Mouse (Mus musculus): Measurements from ENCODE around the gene Isoc2a. TPM values are rescaled to one million over a fixed set of nuclear protein-coding genes. Genes with fewer than 3 reads are reported as not detected.

Isoc2a gene
- polyA plus RNA-seq, 1 experiment from 2014 or later, result 2.3 TPM

GRCm38 (mm10) chr7:4943223-4943815, 66.4 kb downstream of the Isoc2a start:
- 10% methylated on average over 15 of the region's 15 CpGs for WGBS (ENCODE audit: insufficient replicate concordance)
- TF ChIP-seq CTCF (IDR thresholded peaks at IDR 0.05; ENCODE audit: low read depth), result peak; percentile 98
- no peak for TF ChIP-seq EP300 (IDR thresholded peaks at IDR 0.05; ENCODE audit: low read depth)

More at GRCm38 (mm10) chr7:4943223-4943815, 66.4 kb downstream of the Isoc2a start:
- Histone ChIP-seq H3K4me3 (ENCODE audit: low read depth, low read length) (peak overlapping the region; percentile 21; the same call in 1 of the 2 replicates), H3K4me1 (ENCODE audit: insufficient read depth) (peaks cover 2% of the 10 kb centered on the region; the same call in 1 of the 2 replicates), H3K27me3 (ENCODE audit: insufficient read depth, low read length) (no peaks in the 10 kb centered on the region), H3K9ac (replicated peaks) (no peak overlapping the region), H3K36me3 (replicated peaks; ENCODE audit: insufficient read depth, low read length) (no peaks in the 10 kb centered on the region), H3K27ac (ENCODE audit: low read depth) (no peak overlapping the region), H3K9me3 (ENCODE audit: low read length) (no peaks in the 10 kb centered on the region), H3K4me2 (ENCODE audit: low read depth, low read length) (peak overlapping the region; percentile 67)
- peak; percentile 93 for DNase-seq
- ATAC-seq, result peak; percentile 88

Other genes starting within 250 kb of the Isoc2a start
- gene Tmem86b, start 245.7 kb upstream of the Isoc2a start, polyA plus RNA-seq (2015; fragmentation: Nextera tagmentation; extraction: Ambion mirVana), result 31.8 and 35.4 TPM in 2 replicates
- 3.8 and 4.5 TPM in 2 replicates for gene Ppp6r1, start 218.1 kb upstream of the Isoc2a start, polyA plus RNA-seq (2015; fragmentation: Nextera tagmentation; extraction: Ambion mirVana)
- gene Hspbp1, start 192.1 kb upstream of the Isoc2a start, polyA plus RNA-seq (2015; fragmentation: Nextera tagmentation; extraction: Ambion mirVana), result 27.6 and 33.1 TPM in 2 replicates
- gene Brsk1, start 186.5 kb upstream of the Isoc2a start, polyA plus RNA-seq (2015; fragmentation: Nextera tagmentation; extraction: Ambion mirVana), result not detected in 2 replicates
- gene Tmem150b, start 151.9 kb upstream of the Isoc2a start, polyA plus RNA-seq (2015; fragmentation: Nextera tagmentation; extraction: Ambion mirVana), result 0.29 and 0.34 TPM in 2 replicates
- gene Kmt5c, start 137.0 kb upstream of the Isoc2a start, polyA plus RNA-seq (2015; fragmentation: Nextera tagmentation; extraction: Ambion mirVana), result 25.9 and 33.6 TPM in 2 replicates
- 63.8 and 68.7 TPM in 2 replicates for gene Cox6b2, start 124.1 kb upstream of the Isoc2a start, polyA plus RNA-seq (2015; fragmentation: Nextera tagmentation; extraction: Ambion mirVana)
- gene Fam71e2, start 105.9 kb upstream of the Isoc2a start, polyA plus RNA-seq (2015; fragmentation: Nextera tagmentation; extraction: Ambion mirVana), result not detected in 2 replicates
- gene Il11, start 94.3 kb upstream of the Isoc2a start, polyA plus RNA-seq (2015; fragmentation: Nextera tagmentation; extraction: Ambion mirVana), result 0.07 TPM in 1 of 2 replicates, not detected in the other
- gene Tmem190, start 94.2 kb upstream of the Isoc2a start, polyA plus RNA-seq (2015; fragmentation: Nextera tagmentation; extraction: Ambion mirVana), result 0.34 TPM in 1 of 2 replicates, not detected in the other
- 23.6 and 24.2 TPM in 2 replicates for gene Tmem238, start 87.5 kb upstream of the Isoc2a start, polyA plus RNA-seq (2015; fragmentation: Nextera tagmentation; extraction: Ambion mirVana)
- gene Rpl28, start 84.3 kb upstream of the Isoc2a start, polyA plus RNA-seq (2015; fragmentation: Nextera tagmentation; extraction: Ambion mirVana), result 280 and 288 TPM in 2 replicates
- 135 and 139 TPM in 2 replicates for gene Ube2s, start 64.6 kb upstream of the Isoc2a start, polyA plus RNA-seq (2015; fragmentation: Nextera tagmentation; extraction: Ambion mirVana)
- gene Shisa7, start 32.5 kb upstream of the Isoc2a start, polyA plus RNA-seq (2015; fragmentation: Nextera tagmentation; extraction: Ambion mirVana), result not detected in 2 replicates
- gene Isoc2b, start 6.9 kb upstream of the Isoc2a start, polyA plus RNA-seq (2015; fragmentation: Nextera tagmentation; extraction: Ambion mirVana), result 8.0 and 8.3 TPM in 2 replicates
- not detected in 2 replicates for gene Gm36210, start 29.4 kb downstream of the Isoc2a start, polyA plus RNA-seq (2015; fragmentation: Nextera tagmentation; extraction: Ambion mirVana)
- gene Zfp628, start 38.1 kb downstream of the Isoc2a start, polyA plus RNA-seq (2015; fragmentation: Nextera tagmentation; extraction: Ambion mirVana), result 0.90 and 1.0 TPM in 2 replicates
- 0.09 and 0.20 TPM in 2 replicates for gene Nat14, start 44.9 kb downstream of the Isoc2a start, polyA plus RNA-seq (2015; fragmentation: Nextera tagmentation; extraction: Ambion mirVana)
- 0.06 TPM in 2 replicates for gene Ssc5d, start 48.6 kb downstream of the Isoc2a start, polyA plus RNA-seq (2015; fragmentation: Nextera tagmentation; extraction: Ambion mirVana)
- 0.09 TPM in 1 of 2 replicates, not detected in the other for gene Sbk2, start 87.3 kb downstream of the Isoc2a start, polyA plus RNA-seq (2015; fragmentation: Nextera tagmentation; extraction: Ambion mirVana)
- gene Sbk3, start 94.0 kb downstream of the Isoc2a start, polyA plus RNA-seq (2015; fragmentation: Nextera tagmentation; extraction: Ambion mirVana), result not detected in 2 replicates
- 3.2 and 4.0 TPM in 2 replicates for gene Zfp579, start 119.0 kb downstream of the Isoc2a start, polyA plus RNA-seq (2015; fragmentation: Nextera tagmentation; extraction: Ambion mirVana)
- gene Zfp524, start 137.3 kb downstream of the Isoc2a start, polyA plus RNA-seq (2015; fragmentation: Nextera tagmentation; extraction: Ambion mirVana), result 9.1 and 10.4 TPM in 2 replicates
- gene Fiz1, start 137.5 kb downstream of the Isoc2a start, polyA plus RNA-seq (2015; fragmentation: Nextera tagmentation; extraction: Ambion mirVana), result 9.6 and 10.1 TPM in 2 replicates
- gene Gm44973, start 138.3 kb downstream of the Isoc2a start, polyA plus RNA-seq (2015; fragmentation: Nextera tagmentation; extraction: Ambion mirVana), result 1.8 and 2.1 TPM in 2 replicates
- 1.2 and 1.3 TPM in 2 replicates for gene Zfp865, start 143.2 kb downstream of the Isoc2a start, polyA plus RNA-seq (2015; fragmentation: Nextera tagmentation; extraction: Ambion mirVana)
- gene Ccdc106, start 143.4 kb downstream of the Isoc2a start, polyA plus RNA-seq (2015; fragmentation: Nextera tagmentation; extraction: Ambion mirVana), result 0.12 TPM in 1 of 2 replicates, not detected in the other
- gene 4632433K11Rik, start 157.0 kb downstream of the Isoc2a start, polyA plus RNA-seq (2015; fragmentation: Nextera tagmentation; extraction: Ambion mirVana), result not detected in 2 replicates
- gene Zfp784, start 161.3 kb downstream of the Isoc2a start, polyA plus RNA-seq (2015; fragmentation: Nextera tagmentation; extraction: Ambion mirVana), result 1.9 and 2.4 TPM in 2 replicates
- 3.2 and 4.4 TPM in 2 replicates for gene Zfp580, start 174.4 kb downstream of the Isoc2a start, polyA plus RNA-seq (2015; fragmentation: Nextera tagmentation; extraction: Ambion mirVana)
- 34.7 and 36.8 TPM in 2 replicates for gene U2af2, start 185.0 kb downstream of the Isoc2a start, polyA plus RNA-seq (2015; fragmentation: Nextera tagmentation; extraction: Ambion mirVana)
- 34.7 and 38.0 TPM in 2 replicates for gene Epn1, start 203.1 kb downstream of the Isoc2a start, polyA plus RNA-seq (2015; fragmentation: Nextera tagmentation; extraction: Ambion mirVana)
- not detected in 2 replicates for gene Rfpl4, start 239.8 kb downstream of the Isoc2a start, polyA plus RNA-seq (2015; fragmentation: Nextera tagmentation; extraction: Ambion mirVana)
- 0.42 and 0.78 TPM in 2 replicates for gene Rasl2-9, start 248.8 kb downstream of the Isoc2a start, polyA plus RNA-seq (2015; fragmentation: Nextera tagmentation; extraction: Ambion mirVana)